Mouse (Mus musculus) spleen, embryonic (tissue): ENCODE results near the gene Ascl1.

Experiments
- CTCF ChIA-PET: fragments of 350-600 bp; sonication (Branson Sonifier 250); formaldehyde crosslinking; loops from one replicate; lab custom pipeline; 2022; lab: Charles Lee

Ascl1 gene

DNA sequence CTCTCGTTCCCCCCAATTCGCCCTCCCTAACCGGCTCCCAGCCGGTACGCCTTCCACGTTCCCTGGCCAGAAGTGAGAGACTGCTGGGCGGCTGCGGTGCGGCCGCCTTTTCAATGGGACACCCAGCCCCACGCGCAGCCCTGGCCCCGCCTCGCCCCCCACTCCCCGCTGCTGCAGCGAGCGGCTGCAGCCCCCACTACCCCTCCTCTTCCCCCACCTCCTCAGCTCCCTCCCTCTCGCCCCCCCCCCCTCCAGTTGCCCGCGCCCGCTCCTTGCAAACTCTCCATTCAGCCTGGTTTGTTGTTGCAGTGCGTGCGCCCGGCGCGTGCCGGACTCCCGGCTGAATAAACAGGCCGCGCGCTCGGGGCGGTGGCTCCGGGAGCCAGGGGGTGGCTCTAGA is at the start of gene Ascl1:
Gene Ascl1, minus strand, starts transcription at position 85 of the 400 bp plus-strand sequence.
- CTCF ChIA-PET = no interaction called here

DNA sequence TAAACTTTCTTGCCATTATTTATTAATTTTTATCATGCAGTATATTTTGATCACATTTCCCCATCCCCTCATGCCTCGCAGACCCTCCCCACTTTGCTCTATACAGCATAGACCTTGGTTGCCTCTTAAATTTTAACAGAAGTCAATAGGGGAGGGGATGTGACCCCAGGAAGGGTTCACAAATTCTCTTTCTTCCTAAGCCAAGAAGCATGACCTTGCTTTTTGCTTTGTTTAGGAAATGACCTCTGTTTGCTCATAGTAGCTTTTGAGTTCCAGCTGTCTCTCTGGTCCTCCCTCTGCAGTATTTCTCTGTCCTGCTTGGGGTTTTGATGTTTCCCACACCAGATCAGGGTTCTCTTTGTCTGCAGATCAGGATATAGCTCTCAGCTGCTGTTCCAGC is 40.7 kb upstream of the Ascl1 start:
- CTCF ChIA-PET = no interaction called here

DNA sequence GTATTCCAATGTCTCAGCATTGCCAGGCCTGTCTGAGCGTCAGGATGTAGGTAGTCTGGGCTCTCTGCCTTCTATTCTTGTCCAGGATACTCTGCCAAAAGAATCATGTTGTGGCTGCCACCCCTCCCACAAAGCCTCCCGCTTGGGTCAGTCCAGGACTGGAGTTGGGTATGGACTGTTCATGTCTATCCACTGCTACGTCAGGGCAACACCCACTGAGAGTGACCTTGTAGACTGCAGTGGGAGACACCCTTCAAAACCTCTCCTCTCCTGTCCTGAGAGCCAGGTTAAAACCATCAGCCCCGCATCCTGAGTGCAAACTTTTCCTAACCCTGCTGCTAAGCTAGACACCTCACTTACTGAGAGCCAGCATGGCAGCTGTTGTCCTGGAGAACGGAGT is 28.2 kb upstream of the Ascl1 start, which contains the start of gene Pah:
Gene Pah, plus strand, starts transcription at position 150 of the 400 bp plus-strand sequence.
- CTCF ChIA-PET = interaction anchor here (0.6 kb wide), 1 partner anchor 361 kb away, joined by 3 read pairs; no protein-coding TSS in a partner anchor

DNA sequence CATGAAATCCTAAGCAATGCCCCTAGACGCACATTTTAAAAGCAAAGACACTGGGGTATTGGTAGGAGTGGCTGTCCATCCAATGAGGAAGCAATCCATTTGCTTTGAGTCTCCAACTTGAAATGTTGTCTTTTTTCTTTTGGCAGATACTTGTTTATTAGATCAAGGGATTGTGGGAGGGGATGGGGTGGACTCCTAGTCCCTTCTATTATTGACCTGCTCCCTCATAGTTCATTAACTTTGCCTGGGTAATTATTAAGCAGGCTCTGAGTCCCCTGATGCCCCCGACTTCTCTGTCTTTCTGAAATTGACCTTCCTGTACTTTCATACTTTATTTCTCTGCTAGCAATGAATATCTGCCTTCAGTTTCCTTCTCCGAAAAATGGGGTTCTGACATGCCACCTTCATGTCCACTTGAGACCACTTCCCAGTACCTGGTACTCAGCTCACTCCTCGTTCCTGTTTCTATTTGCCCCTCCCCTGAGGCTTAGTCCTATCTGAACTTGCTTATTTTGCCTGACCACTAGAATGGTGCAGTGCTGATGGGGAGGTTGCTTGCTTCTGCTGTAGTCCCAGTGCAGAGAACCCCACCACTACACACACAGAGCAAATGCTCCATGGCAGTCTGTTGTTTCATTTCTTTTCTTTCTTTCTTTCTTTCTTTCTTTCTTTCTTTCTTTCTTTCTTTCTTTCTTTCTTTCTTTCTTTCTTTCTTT is 27.1 kb upstream of the Ascl1 start:
- CTCF ChIA-PET = no interaction called here

DNA sequence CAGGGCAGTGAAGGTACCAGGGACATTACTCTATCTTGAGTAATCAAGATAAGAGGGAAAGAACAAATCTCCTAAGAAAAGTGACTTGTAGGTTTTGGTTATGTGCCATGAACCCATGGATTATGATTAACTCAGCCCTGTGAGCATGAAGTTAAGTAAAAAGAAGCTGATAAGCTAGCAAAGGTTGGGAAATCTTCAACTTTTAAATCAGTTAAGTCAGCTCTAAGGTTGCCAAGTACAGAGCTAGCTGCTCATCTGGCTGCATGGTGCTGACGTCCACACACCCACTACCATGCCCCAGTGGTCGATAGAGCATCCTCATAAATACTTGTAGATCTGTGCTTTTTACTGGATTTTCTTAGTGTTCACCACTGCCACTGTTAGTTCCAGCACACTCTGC is 25.1 kb upstream of the Ascl1 start:
- CTCF ChIA-PET = no interaction called here

DNA sequence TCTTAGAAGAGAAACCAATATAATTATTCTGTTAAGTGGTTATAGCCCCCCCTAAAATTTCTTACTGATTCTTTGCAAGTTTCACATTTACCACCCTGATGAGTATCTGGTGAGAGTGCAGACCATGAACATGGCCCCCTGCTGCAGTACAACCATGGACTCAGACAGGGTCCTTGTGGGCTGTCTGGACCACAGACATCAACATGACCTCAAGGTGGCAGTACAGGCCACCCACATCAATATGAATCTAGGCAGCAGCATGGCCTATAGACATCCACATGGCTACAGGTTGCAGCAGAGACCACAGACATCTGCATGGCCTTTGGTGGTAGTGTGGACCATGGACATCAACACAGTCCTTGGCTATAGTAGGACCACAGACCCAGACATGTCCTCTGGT is 19.6 kb upstream of the Ascl1 start:
- CTCF ChIA-PET = no interaction called here

DNA sequence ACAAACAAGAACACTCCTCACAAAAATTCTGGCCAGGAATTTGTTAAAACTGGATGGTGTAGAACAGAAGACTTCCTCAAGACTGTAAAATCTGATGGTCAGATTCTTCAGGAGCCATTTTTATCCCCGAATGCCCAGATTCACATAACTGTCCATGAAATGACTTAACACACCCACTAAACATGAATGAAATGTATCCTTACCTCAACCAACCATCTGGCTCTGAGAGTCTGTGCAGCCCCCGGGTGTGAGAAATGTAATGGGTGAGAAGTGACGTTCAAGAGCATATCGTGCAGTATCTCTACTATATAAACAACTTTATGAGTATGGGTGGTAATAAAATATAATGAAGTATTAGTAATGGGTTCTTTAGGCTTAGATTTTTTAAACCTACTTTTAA is 15.1 kb upstream of the Ascl1 start:
- CTCF ChIA-PET = no interaction called here

DNA sequence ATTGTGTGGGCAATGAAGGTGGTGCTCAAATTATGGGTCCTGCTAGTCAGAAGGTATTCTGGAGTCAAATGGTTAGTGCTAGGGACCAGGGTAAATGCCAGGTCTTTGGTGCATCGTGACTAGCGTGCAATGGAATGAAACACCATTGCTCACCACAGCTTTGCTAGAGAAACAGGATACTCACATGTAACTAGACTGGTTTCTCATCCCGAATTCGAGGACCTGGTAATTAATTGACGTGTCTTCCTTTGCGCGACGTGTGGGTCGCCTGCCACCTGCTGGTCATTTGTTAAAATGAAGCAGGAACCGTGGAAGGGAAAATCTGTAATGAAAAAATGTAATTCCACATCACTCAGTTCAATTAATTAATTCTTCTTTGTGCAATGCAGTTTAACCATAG is 10.5 kb upstream of the Ascl1 start:
- CTCF ChIA-PET = interaction anchor here (0.9 kb wide), 1 partner anchor 10 kb away, joined by 6 read pairs; no protein-coding TSS in a partner anchor

DNA sequence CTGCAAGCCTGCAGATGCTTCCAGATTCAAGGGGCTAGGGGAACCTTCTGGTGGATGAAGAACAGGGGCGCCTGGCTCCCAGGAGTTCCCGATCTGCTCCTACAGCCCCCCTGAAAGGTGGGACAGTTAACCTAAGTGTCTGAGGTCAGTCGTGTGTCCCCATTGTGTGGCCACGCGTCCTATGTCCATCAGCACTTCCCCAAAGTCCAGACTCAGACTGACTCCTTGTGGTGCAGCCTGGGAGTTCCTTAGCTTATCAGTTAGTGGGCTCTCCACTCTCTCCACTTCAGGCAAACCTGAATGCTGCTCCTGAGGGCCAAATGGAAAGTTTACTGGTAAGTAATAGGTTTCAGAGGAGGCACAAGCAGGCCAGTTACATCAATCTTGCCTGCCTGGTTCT is 8.8 kb upstream of the Ascl1 start:
- CTCF ChIA-PET = no interaction called here

DNA sequence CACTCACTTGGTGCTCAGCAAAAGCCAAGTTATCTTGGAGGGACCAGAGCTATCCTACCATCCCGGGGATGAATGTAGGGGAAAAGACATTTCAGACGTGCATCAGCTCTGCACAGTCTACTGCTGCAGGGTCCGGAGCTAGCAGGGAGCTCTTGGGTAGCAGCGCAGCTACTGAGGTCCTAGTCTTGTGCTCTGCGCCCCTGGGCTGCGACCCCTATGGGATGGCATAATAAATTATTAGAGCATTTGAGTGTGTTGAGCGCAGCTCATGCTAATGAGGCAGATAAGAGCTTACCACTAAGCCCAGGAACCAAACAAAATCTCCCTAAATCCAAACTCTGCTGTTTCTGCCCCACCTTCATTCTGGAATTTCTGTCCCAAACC is 8.2 kb upstream of the Ascl1 start:
- CTCF ChIA-PET = no interaction called here

DNA sequence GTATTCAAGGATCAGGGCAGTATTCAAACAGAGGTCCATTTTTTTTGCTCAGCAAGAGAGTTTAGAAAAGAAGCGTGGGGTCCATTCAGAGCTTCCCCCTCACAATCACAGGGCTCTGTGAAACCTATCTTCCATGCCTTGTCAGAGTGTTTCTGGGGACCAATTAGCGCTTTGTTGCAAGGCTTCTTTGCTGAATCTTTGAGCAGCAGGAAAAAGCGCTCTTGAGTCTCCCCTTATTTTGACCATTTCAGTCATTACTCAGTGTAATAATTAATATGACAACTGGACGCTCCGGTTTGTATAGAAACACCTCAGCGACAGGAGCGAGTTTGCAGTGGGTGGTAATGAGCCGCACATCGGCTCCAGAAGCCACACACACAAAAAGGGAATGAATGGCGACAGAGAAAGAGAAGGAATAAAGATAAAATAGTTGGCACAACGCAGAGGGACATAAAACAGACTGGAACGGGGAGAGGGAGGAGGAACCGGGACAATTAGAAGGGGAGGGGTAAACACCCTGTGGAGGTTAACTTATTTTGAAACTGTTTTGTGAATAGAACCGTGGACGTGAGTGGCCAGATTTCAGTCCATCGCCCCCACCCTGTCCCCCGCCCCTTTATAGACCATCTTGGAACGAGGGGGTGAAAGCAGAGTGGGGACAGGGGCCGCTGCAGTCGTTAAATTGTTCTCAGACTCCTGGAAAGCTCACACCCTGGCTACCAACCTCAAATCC is 7.6 kb upstream of the Ascl1 start:
- CTCF ChIA-PET = interaction anchor here (1.0 kb wide), 1 partner anchor 472 kb away, joined by 10 read pairs; no protein-coding TSS in a partner anchor

DNA sequence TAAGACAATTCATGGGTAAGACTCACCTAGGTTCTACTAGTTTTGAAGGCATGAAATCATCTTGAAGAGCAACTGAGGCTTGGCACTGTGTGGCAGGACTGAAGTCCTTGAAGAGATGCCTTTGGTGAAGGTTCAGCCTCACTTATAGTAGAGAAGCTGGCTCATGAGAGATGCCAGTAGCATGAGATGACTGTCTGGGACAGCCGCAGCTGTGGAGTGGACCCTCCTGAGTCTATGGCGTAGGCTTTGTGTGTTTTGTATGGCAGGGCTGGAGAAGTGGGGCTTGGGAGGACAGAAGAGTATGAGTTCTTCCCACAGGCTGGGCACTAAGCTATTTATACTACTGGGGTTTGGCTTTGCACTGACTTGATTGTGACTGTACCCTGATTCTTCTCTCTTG is 3.6 kb upstream of the Ascl1 start:
- CTCF ChIA-PET = no interaction called here

DNA sequence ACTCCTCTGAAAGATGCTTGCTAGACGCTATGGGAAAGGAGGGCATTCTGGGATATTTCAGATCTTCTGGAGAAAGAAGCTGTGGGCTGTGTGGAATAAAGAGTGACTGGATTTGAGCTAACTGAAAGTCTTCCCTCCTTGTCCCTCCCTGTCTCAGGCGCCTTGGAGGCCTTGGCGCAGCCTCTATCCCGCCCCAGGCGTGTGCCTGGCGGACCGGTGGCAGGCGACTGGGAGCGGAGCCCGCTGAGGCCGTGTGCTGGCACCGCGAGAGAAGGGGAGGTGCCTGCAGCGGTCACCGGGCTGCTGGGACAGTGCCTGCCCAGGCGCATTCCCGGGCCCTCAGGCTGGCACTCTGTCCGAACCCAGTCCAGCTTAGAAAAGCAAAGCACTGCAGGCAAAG is 1.1 kb upstream of the Ascl1 start:
- CTCF ChIA-PET = no interaction called here

DNA sequence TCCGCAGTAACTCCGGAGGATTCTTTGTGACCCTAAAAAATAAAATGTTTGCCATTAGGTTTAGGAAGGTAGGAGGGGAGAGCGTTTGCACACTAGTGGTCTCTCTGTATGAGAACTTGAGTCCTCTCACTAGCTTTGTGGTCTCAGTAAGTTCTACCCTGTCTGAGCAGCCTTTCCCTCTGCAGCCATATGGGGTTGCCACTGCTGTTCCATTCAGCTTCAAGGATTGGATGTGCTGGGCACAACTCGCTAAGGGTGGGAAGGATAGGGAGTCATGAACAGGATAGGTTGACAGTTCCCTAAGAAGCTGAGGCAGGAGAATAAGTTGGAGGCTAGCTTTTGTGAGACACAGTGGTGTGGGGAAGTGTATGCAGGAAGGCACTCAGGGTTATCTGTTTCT is 716 bp upstream of the Ascl1 start:
- CTCF ChIA-PET = no interaction called here

DNA sequence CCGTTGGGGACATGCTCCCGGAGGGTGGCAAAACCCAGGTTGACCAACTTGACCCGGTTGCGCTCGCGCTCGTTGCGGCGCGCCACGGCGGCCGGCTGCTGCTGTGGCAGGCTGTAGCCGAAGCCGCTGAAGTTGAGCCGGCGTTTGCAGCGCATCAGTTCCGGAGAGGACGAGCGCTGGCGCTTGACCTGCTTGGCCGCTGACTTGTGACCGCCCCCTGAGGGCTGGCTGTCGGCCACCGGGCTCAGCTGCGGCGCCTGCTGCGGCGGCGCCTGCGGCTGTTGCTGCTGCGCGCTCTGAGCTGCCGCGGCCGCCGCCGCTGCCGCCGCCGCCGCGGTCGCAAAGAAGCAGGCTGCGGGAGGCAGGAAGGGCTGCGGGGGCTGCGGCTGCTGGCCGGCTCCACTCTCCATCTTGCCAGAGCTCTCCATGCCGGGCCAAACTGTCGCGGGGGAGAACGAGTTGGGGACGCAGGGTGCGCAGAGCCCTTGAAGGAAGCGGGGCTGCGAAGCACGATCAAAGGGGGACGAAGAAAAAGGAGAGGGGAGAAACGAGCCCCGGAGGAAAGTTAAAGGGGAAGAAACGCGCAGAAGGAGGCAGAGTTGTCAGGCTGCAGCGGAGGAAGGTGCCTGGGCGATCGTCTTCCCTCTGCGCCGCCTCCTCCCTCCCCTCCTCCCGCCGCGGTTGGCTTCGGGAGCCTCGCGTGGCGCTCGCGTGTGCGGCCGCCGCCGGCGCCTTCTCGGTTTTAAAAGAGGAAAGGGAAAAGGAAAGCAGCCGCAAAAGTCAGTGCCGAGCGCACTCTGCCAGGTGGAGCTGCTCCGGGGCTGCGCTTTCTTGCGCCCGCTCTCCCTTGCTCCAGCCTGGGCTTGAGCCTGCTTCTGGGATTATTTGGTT is 554 bp downstream of the Ascl1 start:
- CTCF ChIA-PET = no interaction called here

DNA sequence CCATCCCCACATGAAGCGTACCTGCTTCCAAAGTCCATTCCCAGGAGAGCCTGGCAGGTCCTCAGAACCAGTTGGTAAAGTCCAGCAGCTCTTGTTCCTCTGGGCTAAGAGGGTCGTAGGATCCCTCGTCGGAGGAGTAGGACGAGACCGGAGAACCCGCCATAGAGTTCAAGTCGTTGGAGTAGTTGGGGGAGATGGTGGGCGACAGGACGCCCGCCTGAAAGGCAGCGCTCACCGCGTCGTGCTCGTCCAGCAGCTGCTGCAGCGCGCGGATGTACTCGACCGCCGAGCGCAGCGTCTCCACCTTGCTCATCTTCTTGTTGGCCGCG is 1.2 kb downstream of the Ascl1 start:
- CTCF ChIA-PET = no interaction called here

DNA sequence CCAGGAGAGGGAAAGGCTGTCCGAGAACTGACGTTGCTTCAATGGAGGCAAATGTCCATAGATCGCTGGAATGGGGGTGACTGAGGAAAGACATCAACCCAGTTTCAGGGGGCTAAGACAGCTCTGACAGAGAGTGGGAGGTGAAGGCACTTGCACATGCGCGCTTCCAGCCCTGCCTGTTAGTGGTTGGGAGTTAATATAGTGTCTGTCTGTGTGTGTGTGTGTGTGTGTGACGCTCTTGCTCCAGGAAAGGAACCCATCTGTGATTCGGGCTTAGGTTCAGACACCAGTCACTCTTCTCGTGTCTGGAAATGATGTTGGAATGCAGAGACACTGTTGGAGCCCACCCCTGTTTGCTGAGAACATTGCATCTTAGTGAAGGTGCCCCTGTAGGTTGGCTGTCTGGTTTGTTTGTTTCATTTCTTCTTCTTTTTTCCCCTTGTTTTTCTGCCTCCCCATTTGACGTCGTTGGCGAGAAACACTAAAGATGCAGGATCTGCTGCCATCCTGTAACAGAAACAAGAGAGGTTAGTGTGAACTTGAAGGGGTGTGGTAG is 1.9 kb downstream of the Ascl1 start:
- CTCF ChIA-PET = no interaction called here

DNA sequence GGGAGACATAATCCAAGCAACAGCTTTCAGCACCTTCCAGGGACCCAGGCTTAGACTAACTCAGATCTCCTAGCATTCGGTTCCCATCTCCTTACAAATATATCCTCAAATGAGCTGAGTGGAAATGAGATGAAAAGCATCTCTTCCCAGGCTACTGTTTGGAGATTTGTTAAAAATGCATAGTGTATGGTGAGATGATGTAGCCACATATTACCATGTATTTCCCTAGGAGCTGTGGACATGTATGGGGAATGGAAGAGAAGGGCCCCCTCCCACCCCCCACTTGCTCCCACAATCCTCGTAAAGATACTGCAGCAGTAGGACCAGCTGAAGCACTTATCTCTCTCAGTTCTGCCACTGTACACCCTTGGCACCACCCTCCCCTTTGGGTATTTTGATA is 3.1 kb downstream of the Ascl1 start:
- CTCF ChIA-PET = no interaction called here

DNA sequence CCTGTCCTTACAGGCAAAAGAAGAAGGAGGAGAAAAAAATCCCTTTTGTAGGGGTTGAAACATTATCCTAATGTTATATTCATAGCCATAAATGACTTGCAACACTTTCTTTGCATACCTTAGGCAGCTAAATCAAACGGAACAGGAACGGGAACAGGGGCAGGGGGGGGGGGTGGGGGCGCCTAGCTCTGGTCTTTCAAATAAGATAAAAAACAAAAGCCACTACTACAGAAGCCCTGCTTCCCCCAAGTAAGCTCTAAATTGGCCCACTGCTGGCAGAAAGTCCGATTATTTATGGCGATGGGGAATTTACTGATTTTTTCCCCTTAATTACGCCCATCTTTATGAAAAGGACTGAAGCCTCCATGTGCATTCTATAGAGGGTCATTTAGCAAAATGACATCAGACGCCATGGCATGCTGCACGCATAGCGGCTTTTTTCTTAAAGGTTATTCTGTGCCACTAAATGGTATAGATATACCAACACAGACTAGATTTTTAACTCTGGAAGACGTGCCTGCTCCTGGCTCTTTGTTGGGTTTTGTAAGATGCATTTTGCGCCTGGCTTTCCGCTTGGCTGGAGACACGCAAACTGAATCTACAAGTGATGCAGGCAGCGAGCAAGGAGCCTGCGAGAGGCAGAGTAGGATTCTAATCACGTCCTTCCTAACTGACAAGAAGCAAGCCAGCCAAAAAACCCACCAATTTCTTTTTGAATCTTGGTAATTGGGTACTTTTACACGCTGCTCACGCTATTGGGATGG is 4.0 kb downstream of the Ascl1 start:
- CTCF ChIA-PET = no interaction called here

DNA sequence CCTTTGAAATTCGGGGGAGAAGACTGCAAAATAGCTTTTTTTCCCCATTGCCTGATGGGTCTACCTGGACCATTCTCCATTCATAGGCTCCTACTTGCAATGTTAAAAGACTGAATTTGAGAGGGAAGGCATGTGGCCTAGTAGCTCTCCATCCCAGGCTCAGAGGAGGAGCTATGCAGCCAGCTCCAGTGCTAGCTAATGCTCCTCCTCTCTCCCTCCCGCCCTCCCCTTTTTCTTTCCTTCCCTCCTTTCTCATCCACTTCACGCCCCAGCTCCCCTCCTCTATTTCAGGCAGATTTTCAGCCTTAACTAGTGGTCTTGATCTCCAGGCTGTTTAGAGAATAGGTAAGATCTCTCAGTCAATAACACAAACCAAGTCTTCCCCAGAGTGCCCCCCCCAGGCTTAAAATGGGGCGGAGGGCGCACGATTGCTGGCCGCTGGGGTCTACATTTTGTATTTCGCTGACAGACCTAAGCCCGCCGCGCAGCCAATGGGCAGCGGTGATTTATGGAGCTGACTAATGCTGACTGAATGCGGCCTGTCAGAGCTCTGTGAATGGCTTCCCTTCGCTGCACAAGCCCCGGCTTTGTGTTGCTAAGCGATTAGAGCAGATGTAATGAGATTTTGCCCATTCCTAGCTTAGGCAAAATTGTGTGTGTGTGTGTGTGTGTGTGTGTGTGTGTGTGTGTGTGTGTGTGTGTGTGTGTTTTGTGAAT is 4.9 kb downstream of the Ascl1 start:
- CTCF ChIA-PET = no interaction called here
